Mouse (Mus musculus): Measurements from ENCODE around the gene Gal3st4. TPM values are rescaled to one million over a fixed set of nuclear protein-coding genes. Genes with fewer than 3 reads are reported as not detected.
"Not testable (repeated sequence)": the region's sequence is repeated elsewhere in the genome, so short reads cannot be mapped to it uniquely, and the experiment has no call there.

Gal3st4 gene
- total RNA-seq, 2 experiments from 2014 or later, result 0.36 to 0.47 TPM

DNA sequence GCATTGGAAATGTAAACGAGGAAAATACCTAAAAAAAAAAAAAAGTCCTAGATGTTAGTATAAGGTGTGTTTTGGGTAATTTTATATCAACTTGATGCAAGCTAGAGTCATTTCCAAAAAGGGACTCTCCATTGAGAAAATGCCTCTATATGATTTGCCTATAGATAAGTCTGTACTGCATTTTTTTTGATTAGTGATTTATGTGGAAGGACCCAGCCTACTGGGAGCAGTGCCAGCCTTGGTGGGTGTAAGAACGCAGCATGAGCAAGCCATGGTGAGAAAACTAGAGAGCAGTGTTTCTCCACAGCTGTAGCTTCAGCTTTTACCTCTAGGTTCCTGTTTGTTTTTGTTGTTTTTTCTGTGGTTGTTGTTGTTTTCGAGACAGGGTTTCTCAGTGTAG, 49.4 kb downstream of the Gal3st4 start:
- intact Hi-C loops (cut with DNase I), result loop anchor here (5.0 kb wide), 1 partner anchor 249 kb away; no protein-coding TSS in a partner anchor
- no peak for DNase-seq

- intact Hi-C loops (cut with DNase I), result loop anchor here (5.0 kb wide), 1 partner anchor 250 kb away; no protein-coding TSS in a partner anchor
- DNase-seq, result peak; percentile 85 to 92
Observed at GRCm38 (mm10) chr5:138222111-138222510, 50.5 kb downstream of the Gal3st4 start.

DNA sequence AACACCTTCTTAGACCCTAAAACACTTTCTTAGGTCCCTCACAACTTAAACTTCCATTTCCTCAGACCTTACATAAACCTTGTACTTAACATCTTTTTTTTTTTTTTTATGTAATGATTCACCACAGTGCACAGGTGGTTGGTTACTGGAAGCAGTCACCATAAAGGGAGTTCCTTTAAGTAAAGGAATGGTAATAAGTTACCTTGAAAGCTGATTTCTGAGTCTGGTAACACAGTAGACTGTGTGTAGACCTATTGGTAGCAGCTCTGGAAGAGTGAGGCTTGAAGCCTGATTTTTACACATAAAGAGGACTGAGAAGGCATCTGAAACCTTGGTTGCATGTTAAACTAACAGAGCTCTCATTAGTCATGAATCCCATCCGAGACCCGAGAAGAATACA, 52.8 kb downstream of the Gal3st4 start:
- intact Hi-C loops (cut with DNase I), result loop anchor here (5.0 kb wide), 1 partner anchor 252 kb away; no protein-coding TSS in a partner anchor

GRCm38 (mm10) chr5:138216632-138217031, 56.0 kb downstream of the Gal3st4 start:
- DNase-seq; intact Hi-C loops (cut with DNase I): not testable (repeated sequence)

More for the DNA sequence above, 52.8 kb downstream of the Gal3st4 start:
- DNase-seq, result no peak

Other genes with a start within 250 kb of the Gal3st4 start
- not detected for gene Smok3c, start 219.6 kb downstream of the Gal3st4 start, total RNA-seq (2021)
- 10 to 100 TPM; 20.8 to 24.4 TPM for gene Zkscan1, start 187.8 kb downstream of the Gal3st4 start, total RNA-seq (2021)
- gene Zscan21, start 155.9 kb downstream of the Gal3st4 start, total RNA-seq (2021), result 10 to 100 TPM; 14.5 to 18.2 TPM
- gene Zfp113, start 117.1 kb downstream of the Gal3st4 start, total RNA-seq (2021), result 10 to 100 TPM in 1 of 2 experiments, 1 to 10 TPM in 1; 5.6 to 10.1 TPM
- gene Cops6, start 111.8 kb downstream of the Gal3st4 start, total RNA-seq (2021), result 100 to 1,000 TPM; 136 to 145 TPM
- 10 to 100 TPM; 11.3 to 15.5 TPM for gene Ap4m1, start 100.8 kb downstream of the Gal3st4 start, total RNA-seq (2021)
- 10 to 100 TPM; 30.0 to 37.2 TPM for gene Mcm7, start 100.4 kb downstream of the Gal3st4 start, total RNA-seq (2021)
- 10 to 100 TPM; 24.4 to 27.6 TPM for gene Taf6, start 85.4 kb downstream of the Gal3st4 start, total RNA-seq (2021)
- gene Cnpy4, start 85.4 kb downstream of the Gal3st4 start, total RNA-seq (2021), result 10 to 100 TPM in 1 of 2 experiments, 1 to 10 TPM in 1; 9.2 to 10.1 TPM
- gene Mblac1, start 78.5 kb downstream of the Gal3st4 start, total RNA-seq (2021), result 1 to 10 TPM; 4.7 to 4.8 TPM
- gene Nxpe5, start 46.9 kb downstream of the Gal3st4 start, total RNA-seq (2021), result under 1 TPM; 0.57 TPM
- 10 to 100 TPM; 75.6 to 77.5 TPM for gene Lamtor4, start 17.4 kb downstream of the Gal3st4 start, total RNA-seq (2021)
- gene BC037034, start 8.8 kb downstream of the Gal3st4 start, total RNA-seq (2021), result 1 to 10 TPM; 5.4 to 6.5 TPM
- gene Gm43720, start 7.1 kb upstream of the Gal3st4 start, total RNA-seq (2021), result not detected
- 1 to 10 TPM in 1 of 2 experiments, under 1 TPM in 1; 0.86 to 1.1 TPM for gene Gpc2, start 7.2 kb upstream of the Gal3st4 start, total RNA-seq (2021)
- gene Stag3, start 7.4 kb upstream of the Gal3st4 start, total RNA-seq (2021), result under 1 TPM; 0.17 to 0.22 TPM
- gene Pvrig, start 69.1 kb upstream of the Gal3st4 start, total RNA-seq (2021), result not detected
- gene Zfp157, start 168.6 kb upstream of the Gal3st4 start, total RNA-seq (2021), result 1 to 10 TPM; 7.3 to 8.3 TPM

Data from heart, postnatal 10 days (tissue).